Mouse (Mus musculus): ENCODE results near the gene Frmd4b. TPM values are rescaled to one million over a fixed set of nuclear protein-coding genes. Genes with fewer than 3 reads are reported as not detected.

Gene Frmd4b
- total and polyA plus RNA-seq, 3 experiments = 7.3 to 18.1 (median 11.9) TPM

GRCm38 (mm10) chr6:97589031-97589430, 28.3 kb downstream of the Frmd4b start:
- intact Hi-C loops (cut with DNase I) = no loop called here
- TF ChIP-seq POLR2A (IDR thresholded peaks at IDR 0.05; ENCODE audit: insufficient read depth, low read depth, low read length) = no peak
- no peak for TF ChIP-seq CTCF (IDR thresholded peaks at IDR 0.05)
- no peak for TF ChIP-seq EP300 (IDR thresholded peaks at IDR 0.05; ENCODE audit: insufficient read depth, low read depth, low read length)

GRCm38 (mm10) chr6:97586606-97587005, 30.7 kb downstream of the Frmd4b start:
- Histone ChIP-seq H3K27me3 (ENCODE audit: control insufficient read depth, insufficient read depth, low read length) (no peaks in the 10 kb centered on the region), H3K79me2 (replicated peaks; ENCODE audit: control insufficient read depth, insufficient read depth, low read length) (no peaks in the 10 kb centered on the region), H3K9ac (ENCODE audit: low read depth, low read length) (no peak overlapping the region), H3K36me3 (ENCODE audit: control insufficient read depth, insufficient read depth, low read length) (no peaks in the 10 kb centered on the region), H3K27ac (no peak overlapping the region), H3K4me3 (no peak overlapping the region), H3K4me1 (ENCODE audit: control insufficient read depth, insufficient read depth, low read length) (peaks cover 5% of the 10 kb centered on the region)
- DNase-seq = peak in 1 of 2 experiments; percentile 5
- TF ChIP-seq EP300 (IDR thresholded peaks at IDR 0.05; ENCODE audit: insufficient read depth, low read depth, low read length) = no peak
- no peak for TF ChIP-seq POLR2A (IDR thresholded peaks at IDR 0.05; ENCODE audit: insufficient read depth, low read depth, low read length)
- no peak for TF ChIP-seq CTCF (IDR thresholded peaks at IDR 0.05)
- intact Hi-C loops (cut with DNase I) = no loop called here

More at GRCm38 (mm10) chr6:97589031-97589430, 28.3 kb downstream of the Frmd4b start:
- Histone ChIP-seq H3K9ac (ENCODE audit: low read depth, low read length) (no peak overlapping the region), H3K4me3 (no peak overlapping the region), H3K27me3 (ENCODE audit: control insufficient read depth, insufficient read depth, low read length) (no peaks in the 10 kb centered on the region), H3K36me3 (ENCODE audit: control insufficient read depth, insufficient read depth, low read length) (no peaks in the 10 kb centered on the region), H3K4me1 (ENCODE audit: control insufficient read depth, insufficient read depth, low read length) (peaks cover 5% of the 10 kb centered on the region; the same call in 1 of the 2 replicates), H3K79me2 (replicated peaks; ENCODE audit: control insufficient read depth, insufficient read depth, low read length) (no peaks in the 10 kb centered on the region), H3K27ac (no peak overlapping the region)
- WGBS = 86% methylated on average over 7 of the region's 7 CpGs
- DNase-seq = no peak

GRCm38 (mm10) chr6:97586024-97586423, 31.3 kb downstream of the Frmd4b start:
- Histone ChIP-seq H3K4me1 (ENCODE audit: control insufficient read depth, insufficient read depth, low read length) (peaks cover 5% of the 10 kb centered on the region), H3K79me2 (replicated peaks; ENCODE audit: control insufficient read depth, insufficient read depth, low read length) (no peaks in the 10 kb centered on the region), H3K4me3 (no peak overlapping the region), H3K36me3 (ENCODE audit: control insufficient read depth, insufficient read depth, low read length) (no peaks in the 10 kb centered on the region), H3K27me3 (ENCODE audit: control insufficient read depth, insufficient read depth, low read length) (no peaks in the 10 kb centered on the region), H3K9ac (ENCODE audit: low read depth, low read length) (no peak overlapping the region), H3K27ac (no peak overlapping the region)
- TF ChIP-seq POLR2A (IDR thresholded peaks at IDR 0.05; ENCODE audit: insufficient read depth, low read depth, low read length) = no peak
- TF ChIP-seq EP300 (IDR thresholded peaks at IDR 0.05; ENCODE audit: insufficient read depth, low read depth, low read length) = no peak
- TF ChIP-seq CTCF (IDR thresholded peaks at IDR 0.05) = no peak
- peak in 1 of 2 experiments; percentile 8 for DNase-seq
- intact Hi-C loops (cut with DNase I) = no loop called here
- WGBS = 35% methylated on average over 8 of the region's 8 CpGs

- no peaks in the 10 kb centered on the region for H3K79me2 ChIP-seq (replicated peaks; ENCODE audit: control insufficient read depth, insufficient read depth, low read length)
- H3K27ac ChIP-seq = no peak overlapping the region
- H3K27me3 ChIP-seq (ENCODE audit: control insufficient read depth, insufficient read depth, low read length) = no peaks in the 10 kb centered on the region
- H3K9ac ChIP-seq (ENCODE audit: low read depth, low read length) = no peak overlapping the region
- no peak for TF ChIP-seq CTCF (IDR thresholded peaks at IDR 0.05)
- DNase-seq = peak; percentile 25 to 37
- WGBS = 44% methylated on average over 8 of the region's 8 CpGs
- no peak overlapping the region for H3K4me3 ChIP-seq
- no peaks in the 10 kb centered on the region for H3K36me3 ChIP-seq (ENCODE audit: control insufficient read depth, insufficient read depth, low read length)
- peaks cover 5% of the 10 kb centered on the region for H3K4me1 ChIP-seq (ENCODE audit: control insufficient read depth, insufficient read depth, low read length)
- intact Hi-C loops (cut with DNase I) = no loop called here
These were observed 34.6 kb downstream of the Frmd4b start for GRCm38 (mm10) chr6:97582748-97583147.

- Histone ChIP-seq H3K79me2 (replicated peaks; ENCODE audit: control insufficient read depth, insufficient read depth, low read length) (no peaks in the 10 kb centered on the region), H3K27me3 (ENCODE audit: control insufficient read depth, insufficient read depth, low read length) (no peaks in the 10 kb centered on the region), H3K4me1 (ENCODE audit: control insufficient read depth, insufficient read depth, low read length) (peaks cover 5% of the 10 kb centered on the region), H3K36me3 (ENCODE audit: control insufficient read depth, insufficient read depth, low read length) (no peaks in the 10 kb centered on the region), H3K9ac (ENCODE audit: low read depth, low read length) (no peak overlapping the region), H3K27ac (no peak overlapping the region), H3K4me3 (no peak overlapping the region)
- WGBS = 86% methylated on average over 7 of the region's 7 CpGs
- no peak for DNase-seq
- no peak for TF ChIP-seq EP300 (IDR thresholded peaks at IDR 0.05; ENCODE audit: insufficient read depth, low read depth, low read length)
- TF ChIP-seq CTCF (IDR thresholded peaks at IDR 0.05) = no peak
- no peak for TF ChIP-seq POLR2A (IDR thresholded peaks at IDR 0.05; ENCODE audit: insufficient read depth, low read depth, low read length)
- intact Hi-C loops (cut with DNase I) = no loop called here
These were observed 35.4 kb downstream of the Frmd4b start for GRCm38 (mm10) chr6:97581941-97582340.

GRCm38 (mm10) chr6:97580479-97581030, 36.8 kb downstream of the Frmd4b start:
- 98% methylated on average over 2 of the region's 2 CpGs for WGBS
- intact Hi-C loops (cut with DNase I) = no loop called here
- H3K4me1 ChIP-seq (ENCODE audit: control insufficient read depth, insufficient read depth, low read length) = no peaks in the 10 kb centered on the region; the same call in none of the 2 replicates
- H3K9ac ChIP-seq (ENCODE audit: low read depth, low read length) = no peak overlapping the region
- H3K27me3 ChIP-seq (ENCODE audit: control insufficient read depth, insufficient read depth, low read length) = no peaks in the 10 kb centered on the region
- no peak overlapping the region for H3K27ac ChIP-seq
- no peak for DNase-seq
- TF ChIP-seq CTCF (IDR thresholded peaks at IDR 0.05) (no peak), EP300 (IDR thresholded peaks at IDR 0.05; ENCODE audit: insufficient read depth, low read depth, low read length) (no peak), POLR2A (IDR thresholded peaks at IDR 0.05; ENCODE audit: insufficient read depth, low read depth, low read length) (no peak)
- no peaks in the 10 kb centered on the region for H3K36me3 ChIP-seq (ENCODE audit: control insufficient read depth, insufficient read depth, low read length)
- H3K4me3 ChIP-seq = no peak overlapping the region
- no peaks in the 10 kb centered on the region for H3K79me2 ChIP-seq (replicated peaks; ENCODE audit: control insufficient read depth, insufficient read depth, low read length)
